Mouse (Mus musculus): ENCODE measurements around the gene Psmc3. TPM values are rescaled to one million over a fixed set of nuclear protein-coding genes. Genes with fewer than 3 reads are reported as not detected.

The Psmc3 gene
- polyA plus RNA-seq, 1 experiment from 2014 or later = 334 TPM

GRCm38 (mm10) chr2:91078314-91079025 is 24.7 kb downstream of the Psmc3 start:
- H3K27ac ChIP-seq = peak overlapping the region; percentile 89
- no peaks in the 10 kb centered on the region for H3K36me3 ChIP-seq
- 1% methylated on average over 34 of the region's 36 CpGs for WGBS

GRCm38 (mm10) chr2:91079026-91079384 is 25.2 kb downstream of the Psmc3 start:
- 20% methylated on average over 5 of the region's 5 CpGs for WGBS
- Histone ChIP-seq H3K9me3 (no peaks in the 10 kb centered on the region), H3K27ac (peak overlapping the region; percentile 89), H3K27me3 (ENCODE audit: insufficient read depth, poor library complexity, severe bottlenecking) (no peaks in the 10 kb centered on the region), H3K4me1 (peaks cover 40% of the 10 kb centered on the region), H3K36me3 (no peaks in the 10 kb centered on the region), H3K4me3 (peak overlapping the region; percentile 73)
- DNase-seq (ENCODE audit: low spot score) = no peak

More at GRCm38 (mm10) chr2:91078314-91079025, 24.7 kb downstream of the Psmc3 start:
- H3K9me3 ChIP-seq = no peaks in the 10 kb centered on the region
- H3K27me3 ChIP-seq (ENCODE audit: insufficient read depth, poor library complexity, severe bottlenecking) = no peaks in the 10 kb centered on the region
- H3K4me3 ChIP-seq = peak overlapping the region; percentile 73
- peaks cover 37% of the 10 kb centered on the region for H3K4me1 ChIP-seq
- no peak for DNase-seq (ENCODE audit: low spot score)

- no peak for DNase-seq (ENCODE audit: low spot score)
- Histone ChIP-seq H3K27me3 (ENCODE audit: insufficient read depth, poor library complexity, severe bottlenecking) (peaks cover under 1% of the 10 kb centered on the region; the same call in 1 of the 2 replicates), H3K4me1 (peaks cover 29% of the 10 kb centered on the region), H3K27ac (no peak overlapping the region), H3K9me3 (no peaks in the 10 kb centered on the region), H3K36me3 (no peaks in the 10 kb centered on the region), H3K4me3 (no peak overlapping the region)
- WGBS = 78% methylated on average over 8 of the region's 8 CpGs
Observed at GRCm38 (mm10) chr2:91080784-91081513, 27.1 kb downstream of the Psmc3 start.

GRCm38 (mm10) chr2:91081775-91082695 is 28.2 kb downstream of the Psmc3 start, which contains the start of gene Spi1:
TSS of gene Spi1 (plus strand) at chr2:91082390.
- peak within 1 kb of the TSS; percentile 56 for H3K27ac ChIP-seq
- H3K36me3 ChIP-seq = no peaks in the 10 kb centered on the region
- H3K27me3 ChIP-seq (ENCODE audit: insufficient read depth, poor library complexity, severe bottlenecking) = peaks cover 9% of the 10 kb centered on the region; the same call in 1 of the 2 replicates
- no peak for DNase-seq (ENCODE audit: low spot score)
- peaks cover 30% of the 10 kb centered on the region for H3K4me1 ChIP-seq
- WGBS = 78% methylated on average over 13 of the region's 13 CpGs
- no peak within 1 kb of the TSS for H3K4me3 ChIP-seq
- H3K9me3 ChIP-seq = no peaks in the 10 kb centered on the region

DNA sequence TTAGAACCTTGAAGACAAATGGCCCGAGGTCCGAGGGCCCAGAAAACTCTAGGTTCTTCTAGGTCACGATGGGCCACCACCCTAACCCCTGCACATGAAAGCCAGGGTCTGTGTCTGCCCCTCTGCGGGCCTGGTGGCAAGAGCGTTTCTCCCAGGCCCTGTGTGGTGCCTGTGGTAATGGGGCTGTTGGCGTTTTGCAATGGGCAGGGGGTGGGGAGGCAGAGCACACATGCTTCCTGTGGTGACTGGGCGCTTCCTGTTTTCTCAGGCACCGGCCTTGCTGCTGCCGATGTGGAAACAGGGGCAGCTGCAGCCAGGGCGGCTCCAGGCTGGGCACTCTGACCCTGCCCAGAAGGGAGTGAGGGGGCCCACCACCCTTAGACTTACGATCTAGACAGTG is 29.0 kb downstream of the Psmc3 start:
- 64% methylated on average over 11 of the region's 11 CpGs for WGBS
- DNase-seq (ENCODE audit: low spot score) = no peak
- peak overlapping the region; percentile 56 for H3K27ac ChIP-seq
- peaks cover 30% of the 10 kb centered on the region for H3K4me1 ChIP-seq
- H3K4me3 ChIP-seq = no peak overlapping the region
- H3K36me3 ChIP-seq = no peaks in the 10 kb centered on the region
- H3K9me3 ChIP-seq = no peaks in the 10 kb centered on the region
- H3K27me3 ChIP-seq (ENCODE audit: insufficient read depth, poor library complexity, severe bottlenecking) = peaks cover 9% of the 10 kb centered on the region; the same call in 1 of the 2 replicates

DNA sequence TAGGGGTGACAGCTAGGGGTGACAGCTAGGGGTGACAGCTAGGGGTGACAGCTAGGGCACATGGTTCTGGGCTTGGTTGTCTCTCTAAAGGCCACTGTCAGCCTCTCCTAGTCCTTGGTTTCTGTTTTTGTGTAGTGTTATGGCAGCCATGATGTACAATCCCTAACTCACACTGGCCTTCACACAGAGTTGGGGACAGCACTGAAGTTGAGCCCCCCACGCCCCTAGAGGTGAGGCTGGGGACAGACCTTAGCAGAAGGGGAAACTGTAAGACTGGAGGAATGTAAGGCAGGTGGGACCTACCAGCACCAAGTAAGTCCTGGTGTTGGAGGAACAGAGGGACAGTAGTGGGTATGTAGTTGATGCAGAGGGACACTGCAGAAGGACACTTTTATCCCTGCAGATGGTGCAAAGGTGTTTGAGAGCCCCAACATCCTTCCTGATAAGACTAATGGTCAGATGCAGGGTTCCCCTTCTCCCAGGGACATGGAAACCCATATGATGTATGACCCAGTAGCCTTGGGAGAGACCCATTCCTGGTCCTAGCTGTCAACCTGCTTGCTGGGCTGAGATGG is 29.6 kb downstream of the Psmc3 start:
- DNase-seq (ENCODE audit: low spot score) = no peak
- peaks cover 25% of the 10 kb centered on the region for H3K4me1 ChIP-seq
- peaks cover 9% of the 10 kb centered on the region; the same call in 1 of the 2 replicates for H3K27me3 ChIP-seq (ENCODE audit: insufficient read depth, poor library complexity, severe bottlenecking)
- H3K36me3 ChIP-seq = no peaks in the 10 kb centered on the region
- peak overlapping the region; percentile 56 for H3K27ac ChIP-seq
- H3K9me3 ChIP-seq = no peaks in the 10 kb centered on the region
- 37% methylated on average over 1 of the region's 1 CpGs for WGBS
- H3K4me3 ChIP-seq = no peak overlapping the region

DNA sequence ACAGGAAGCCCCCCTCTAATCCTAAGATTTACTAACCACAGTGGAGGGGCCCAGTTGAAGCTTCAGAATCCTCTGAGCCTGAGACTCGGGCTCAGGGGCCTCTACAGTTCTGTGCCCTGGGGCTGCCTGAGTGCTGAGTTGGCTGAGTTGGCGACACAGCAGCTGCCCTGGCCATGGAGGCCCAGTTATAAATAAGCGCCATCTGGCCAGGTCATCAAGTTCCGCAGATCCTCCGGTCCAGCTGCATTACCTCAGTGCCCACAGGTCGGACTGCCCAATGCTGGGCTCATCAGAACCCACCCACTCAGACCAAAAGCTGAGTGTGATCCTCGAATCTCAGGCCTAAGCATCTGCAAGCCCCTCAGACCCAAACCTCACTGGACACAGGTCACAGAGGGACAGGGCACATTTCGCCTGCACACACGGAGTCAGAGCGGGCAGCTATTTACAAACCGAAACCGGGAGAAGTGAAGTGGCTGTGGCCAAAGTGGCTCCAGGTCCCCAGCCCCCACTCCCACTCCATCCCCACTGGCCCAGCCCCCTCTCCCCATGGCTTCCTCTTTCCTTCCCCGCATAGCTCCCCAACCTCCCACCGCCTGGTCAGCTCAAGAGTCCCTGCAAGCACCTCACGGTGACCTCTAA is 30.5 kb downstream of the Psmc3 start:
- Histone ChIP-seq H3K4me3 (no peak overlapping the region; the same call in 1 of the 2 replicates), H3K27ac (0 out of 2 replicates have a peak overlapping the region, but pooled peaks have one; percentile 37), H3K36me3 (no peaks in the 10 kb centered on the region), H3K9me3 (no peaks in the 10 kb centered on the region), H3K4me1 (peaks cover 16% of the 10 kb centered on the region), H3K27me3 (ENCODE audit: insufficient read depth, poor library complexity, severe bottlenecking) (peaks cover 9% of the 10 kb centered on the region; the same call in 1 of the 2 replicates)
- DNase-seq (ENCODE audit: low spot score) = no peak
- 85% methylated on average over 15 of the region's 15 CpGs for WGBS

DNA sequence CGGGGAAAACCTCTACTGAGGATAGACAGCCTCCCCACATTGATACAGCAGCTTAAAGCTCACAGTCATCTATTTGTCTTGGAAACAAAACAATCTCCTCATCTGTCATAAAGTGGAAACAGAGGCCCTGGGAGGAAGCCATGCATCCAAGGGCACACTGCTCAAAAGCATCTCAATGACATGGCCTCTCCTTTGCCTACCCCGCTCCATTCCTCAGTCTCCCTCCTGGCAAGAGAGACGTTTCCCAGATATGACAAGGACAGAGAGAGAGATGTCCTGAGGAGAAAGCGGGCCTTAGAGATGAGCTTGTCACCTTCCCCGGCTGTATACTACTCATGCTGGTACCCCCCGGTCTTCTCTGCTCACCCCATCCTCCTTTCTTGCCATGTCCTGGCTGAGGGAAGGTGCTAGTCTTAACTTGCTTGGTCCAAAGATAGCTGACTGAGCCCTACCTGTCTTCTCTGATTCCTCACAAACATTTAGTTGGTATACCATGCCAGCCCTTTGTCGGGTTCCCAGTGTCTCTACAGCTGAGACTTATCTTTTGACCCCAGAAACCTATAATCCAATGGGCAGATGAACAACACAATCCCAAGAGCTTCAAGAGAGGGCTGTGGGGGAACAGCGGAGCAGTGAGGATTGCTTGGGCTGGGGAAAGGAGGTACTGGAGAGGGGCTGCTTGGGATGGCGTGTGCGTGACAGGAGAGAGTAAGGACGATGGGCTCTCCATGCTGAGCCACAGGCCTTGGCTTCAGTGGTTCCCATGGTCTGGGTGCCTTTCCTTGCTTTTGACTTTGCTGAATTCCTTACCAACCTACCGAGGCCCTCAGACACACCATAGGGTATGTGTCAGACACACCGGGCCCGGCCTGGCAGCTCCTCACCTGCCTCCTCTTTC is 31.9 kb downstream of the Psmc3 start:
- peaks cover 9% of the 10 kb centered on the region; the same call in 1 of the 2 replicates for H3K27me3 ChIP-seq (ENCODE audit: insufficient read depth, poor library complexity, severe bottlenecking)
- no peak for DNase-seq (ENCODE audit: low spot score)
- H3K36me3 ChIP-seq = no peaks in the 10 kb centered on the region
- peaks cover 16% of the 10 kb centered on the region for H3K4me1 ChIP-seq
- H3K9me3 ChIP-seq = no peaks in the 10 kb centered on the region
- H3K27ac ChIP-seq = no peak overlapping the region
- 87% methylated on average over 14 of the region's 14 CpGs for WGBS
- no peak overlapping the region for H3K4me3 ChIP-seq

GRCm38 (mm10) chr2:91086392-91087237 is 32.8 kb downstream of the Psmc3 start:
- Histone ChIP-seq H3K9me3 (no peaks in the 10 kb centered on the region), H3K36me3 (no peaks in the 10 kb centered on the region), H3K4me1 (peaks cover 16% of the 10 kb centered on the region), H3K27me3 (ENCODE audit: insufficient read depth, poor library complexity, severe bottlenecking) (peaks cover 9% of the 10 kb centered on the region; the same call in 1 of the 2 replicates), H3K4me3 (no peak overlapping the region), H3K27ac (no peak overlapping the region)
- WGBS = 77% methylated on average over 9 of the region's 9 CpGs
- DNase-seq (ENCODE audit: low spot score) = no peak

DNA sequence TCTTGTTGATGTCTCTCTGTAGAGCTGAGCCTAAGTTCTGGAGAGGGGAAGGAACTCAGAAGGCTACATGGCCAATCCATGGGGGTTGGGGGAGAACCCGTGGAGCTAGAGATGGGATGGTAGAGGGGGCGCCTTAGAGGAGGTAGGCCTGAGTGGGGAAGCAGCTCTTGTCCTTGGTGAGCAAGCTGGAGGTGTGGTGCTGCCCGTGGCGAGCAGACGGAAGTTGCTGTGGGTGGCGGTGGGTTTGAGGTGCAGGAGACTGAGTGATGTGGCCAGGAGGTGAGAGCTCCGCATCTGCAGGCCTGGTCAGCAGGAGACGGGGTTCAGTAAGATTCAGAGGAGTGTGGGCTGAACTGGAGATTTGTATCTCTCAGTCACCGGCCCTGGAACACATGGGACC is 33.6 kb downstream of the Psmc3 start:
- H3K9me3 ChIP-seq = no peaks in the 10 kb centered on the region
- H3K27me3 ChIP-seq (ENCODE audit: insufficient read depth, poor library complexity, severe bottlenecking) = peaks cover 9% of the 10 kb centered on the region; the same call in 1 of the 2 replicates
- no peak for DNase-seq (ENCODE audit: low spot score)
- no peak overlapping the region for H3K27ac ChIP-seq
- WGBS = 82% methylated on average over 9 of the region's 9 CpGs
- no peak overlapping the region for H3K4me3 ChIP-seq
- no peaks in the 10 kb centered on the region for H3K36me3 ChIP-seq
- peaks cover 16% of the 10 kb centered on the region for H3K4me1 ChIP-seq

Measured in heart, embryonic 10.5 days (tissue).